Mouse (Mus musculus) embryonic facial prominence, embryonic 14.5 days (tissue): ENCODE data around the gene Ovgp1. TPM values are rescaled to one million over a fixed set of nuclear protein-coding genes. Genes with fewer than 3 reads are reported as not detected.

Experiments
- ATAC-seq: fragments of 200-750 bp; cut with Nextera tagmentation; 2 replicates; pipeline ENCODE4 v1.8.0; 2017; ENCODE audit warnings: low read depth, moderate number of reproducible peaks, moderate TSS enrichment
- DNase-seq: peaks from one replicate; pipeline ENCODE4 v3.0.0-alpha.2; 2015; ENCODE audit warnings: low spot score
- H3K27ac ChIP-seq: fragments of 300-500 bp; sonication (generic); replicated peaks from 2 replicates; pipeline ENCODE4 v1.5.1; 2014; ENCODE audit warnings: low read depth, mild to moderate bottlenecking, low read length, moderate library complexity
- H3K27me3 ChIP-seq: fragments of 300-500 bp; sonication (generic); replicated peaks from 2 replicates; pipeline ENCODE4 v1.6.1; 2014; ENCODE audit warnings: low read length; ENCODE audit not compliant: control insufficient read depth, insufficient read depth
- H3K36me3 ChIP-seq: fragments of 300-500 bp; sonication (generic); 2 replicates; pipeline ENCODE4 v1.6.1; 2014; ENCODE audit warnings: low read length, mixed read lengths; ENCODE audit not compliant: control insufficient read depth, insufficient read depth
- H3K4me1 ChIP-seq: fragments of 300-500 bp; sonication (generic); 2 replicates; pipeline ENCODE4 v1.6.1; 2014; ENCODE audit warnings: antibody characterized with exemption, low read length; ENCODE audit not compliant: control insufficient read depth, insufficient read depth
- H3K4me2 ChIP-seq: fragments of 300-500 bp; sonication (generic); 2 replicates; pipeline ENCODE4 v1.6.1; 2014; ENCODE audit warnings: low read depth, mild to moderate bottlenecking, low read length, moderate library complexity, mixed read lengths
- H3K4me3 ChIP-seq: fragments of 300-500 bp; sonication (generic); 2 replicates; pipeline ENCODE4 v1.5.1; 2014; ENCODE audit warnings: low read depth, mild to moderate bottlenecking, low read length
- H3K9ac ChIP-seq: fragments of 300-500 bp; sonication (generic); 2 replicates; pipeline ENCODE4 v1.6.1; 2014; ENCODE audit warnings: low read depth, mild to moderate bottlenecking, low read length, moderate library complexity, mixed read lengths
- H3K9me3 ChIP-seq: fragments of 300-500 bp; sonication (generic); 2 replicates; pipeline ENCODE4 v1.6.1; 2016; ENCODE audit warnings: low read length; ENCODE audit not compliant: control insufficient read depth
- WGBS: fragments of 180-500 bp; shearing (Covaris S2); extraction: QIAGEN DNeasy Blood & Tissue Kit; methylation state at CpG from one replicate; pipeline ENCODE4 v1.1.7; 2014; 5-methylcytosine and 5-hydroxymethylcytosine counted together
- polyA plus RNA-seq: library from polyadenylated mRNA; unstranded; fragments of >200 nt; fragmentation: Nextera tagmentation; extraction: Ambion mirVana; gene quantifications from 2 replicates; pipeline ENCODE4 v1.2.1, GENCODE M21; 2014

The Ovgp1 gene
- polyA plus RNA-seq: 0.75 and 1.2 TPM in 2 replicates

- Histone ChIP-seq H3K4me1 (no peaks in the 10 kb centered on the region), H3K4me2 (no peak within 1 kb of the TSS), H3K36me3 (peaks cover 26% of the 10 kb centered on the region), H3K9me3 (no peaks in the 10 kb centered on the region), H3K4me3 (no peak within 1 kb of the TSS), H3K27me3 (no peaks in the 10 kb centered on the region), H3K27ac (no peak within 1 kb of the TSS), H3K9ac (no peak within 1 kb of the TSS)
- 72% methylated on average over 3 of the region's 3 CpGs for WGBS
- DNase-seq: no peak
- no peak for ATAC-seq
Measured at GRCm38 (mm10) chr3:105973411-105973810, at the start of gene Ovgp1. Gene Ovgp1, plus strand, starts transcription at chr3:105973711.

DNA sequence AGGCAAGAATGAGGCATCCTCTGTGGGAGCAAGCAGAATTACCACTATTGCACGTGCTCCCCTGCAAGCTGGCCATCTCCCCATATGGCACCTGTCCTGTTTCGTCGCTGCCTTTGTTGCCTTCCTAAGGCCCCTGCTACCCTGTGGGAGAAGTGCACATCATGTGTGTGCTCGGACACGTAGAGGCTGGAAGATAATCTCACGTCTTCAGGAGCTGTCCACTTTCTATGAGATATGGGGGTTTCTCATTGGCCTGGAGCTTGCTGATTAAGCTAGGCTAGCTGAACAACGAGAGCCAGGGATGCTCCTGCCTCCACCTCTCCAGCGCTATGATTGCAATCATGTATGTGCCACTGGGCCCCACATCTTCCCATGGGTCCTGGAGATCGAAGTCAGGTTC lies 48.9 kb upstream of the Ovgp1 start:
- Histone ChIP-seq H3K27ac (no peak overlapping the region), H3K4me2 (no peak overlapping the region), H3K4me3 (no peak overlapping the region), H3K9me3 (no peaks in the 10 kb centered on the region), H3K27me3 (no peaks in the 10 kb centered on the region), H3K4me1 (no peaks in the 10 kb centered on the region), H3K9ac (no peak overlapping the region), H3K36me3 (no peaks in the 10 kb centered on the region)
- ATAC-seq (no peak), DNase-seq (no peak)
- 82% methylated on average over 9 of the region's 9 CpGs for WGBS

DNA sequence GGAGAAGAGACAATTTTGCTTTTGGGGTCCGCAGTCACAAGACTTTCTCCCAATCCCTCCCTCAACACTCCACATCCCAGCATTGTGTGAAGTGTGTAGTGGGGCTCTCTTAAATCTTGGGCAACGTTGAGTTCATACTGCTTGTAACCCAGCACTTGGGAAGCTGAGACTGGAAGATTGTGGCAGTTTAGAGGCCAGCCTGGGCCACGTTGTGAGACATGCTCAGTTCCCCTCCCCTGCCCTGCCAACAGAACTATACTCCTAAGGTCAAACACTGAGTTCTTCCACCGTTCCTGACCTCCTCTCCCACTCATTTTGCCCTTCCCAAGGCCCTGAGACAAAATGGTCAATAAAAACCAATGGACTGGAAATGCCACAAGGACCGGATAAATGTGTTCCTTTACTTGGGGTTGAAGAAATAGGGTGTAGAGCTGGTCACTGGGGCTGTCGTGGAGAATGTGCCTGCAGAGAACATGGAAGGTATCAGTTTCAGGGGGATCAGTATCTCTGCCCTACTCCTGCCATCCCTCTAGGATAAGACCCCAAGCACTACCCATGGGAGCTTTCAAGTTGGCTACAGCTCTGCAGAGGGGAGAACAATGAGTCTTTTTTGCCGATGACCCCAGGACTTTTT lies 45.8 kb upstream of the Ovgp1 start:
- no peak overlapping the region for H3K4me2 ChIP-seq
- DNase-seq (no peak), ATAC-seq (no peak)
- no peak overlapping the region for H3K27ac ChIP-seq
- no peaks in the 10 kb centered on the region for H3K9me3 ChIP-seq
- 78% methylated on average over 7 of the region's 7 CpGs for WGBS
- H3K27me3 ChIP-seq: no peaks in the 10 kb centered on the region
- no peaks in the 10 kb centered on the region for H3K36me3 ChIP-seq
- no peaks in the 10 kb centered on the region for H3K4me1 ChIP-seq
- H3K9ac ChIP-seq: no peak overlapping the region
- H3K4me3 ChIP-seq: no peak overlapping the region

DNA sequence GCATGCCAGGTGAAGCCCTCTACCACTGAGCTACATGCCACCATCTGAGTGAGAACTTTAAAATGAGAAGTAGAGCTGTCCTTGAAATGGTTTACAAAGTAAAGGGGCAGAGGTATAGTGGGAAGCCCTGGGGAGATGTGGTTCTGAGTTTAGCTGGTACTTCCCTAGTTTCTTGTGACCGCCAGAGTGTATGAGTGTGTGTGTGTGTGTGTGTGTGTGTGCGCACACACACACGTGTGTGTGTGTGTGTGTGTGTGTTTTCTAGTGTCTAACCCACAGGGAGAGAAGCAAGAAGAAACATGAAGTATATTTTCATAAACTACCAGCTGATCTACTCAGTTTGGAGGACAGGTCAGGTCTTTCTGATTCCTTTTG lies 45.3 kb upstream of the Ovgp1 start:
- Histone ChIP-seq H3K4me2 (no peak overlapping the region), H3K9me3 (no peaks in the 10 kb centered on the region), H3K27me3 (no peaks in the 10 kb centered on the region), H3K36me3 (no peaks in the 10 kb centered on the region), H3K4me1 (no peaks in the 10 kb centered on the region), H3K4me3 (no peak overlapping the region), H3K27ac (no peak overlapping the region), H3K9ac (no peak overlapping the region)
- DNase-seq: no peak
- 87% methylated on average over 3 of the region's 3 CpGs for WGBS
- no peak for ATAC-seq

DNA sequence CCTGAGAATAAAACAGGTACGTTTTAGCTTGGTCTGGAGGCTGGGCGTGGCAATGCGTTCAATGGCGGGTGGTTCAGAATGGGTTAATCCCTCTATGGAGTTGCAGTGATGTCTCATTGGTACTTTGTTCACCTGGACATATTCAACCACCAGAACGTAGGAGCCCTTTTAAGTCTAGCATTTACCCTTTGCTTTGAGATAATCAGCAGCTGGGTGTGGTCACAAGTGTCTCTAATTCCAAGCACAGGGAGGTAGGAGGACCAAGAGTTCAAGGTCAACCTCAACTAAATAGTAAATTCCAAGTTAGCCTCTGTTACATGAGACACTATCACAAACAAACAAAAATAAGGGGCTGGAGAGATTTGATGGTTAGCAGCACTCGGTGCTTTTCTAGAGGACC lies 44.7 kb upstream of the Ovgp1 start:
- H3K9ac ChIP-seq: no peak overlapping the region
- H3K4me1 ChIP-seq: no peaks in the 10 kb centered on the region
- WGBS: 86% methylated on average over 6 of the region's 6 CpGs
- H3K27me3 ChIP-seq: no peaks in the 10 kb centered on the region
- no peaks in the 10 kb centered on the region for H3K9me3 ChIP-seq
- DNase-seq (no peak), ATAC-seq (no peak)
- H3K27ac ChIP-seq: no peak overlapping the region
- no peak overlapping the region for H3K4me2 ChIP-seq
- no peak overlapping the region for H3K4me3 ChIP-seq
- no peaks in the 10 kb centered on the region for H3K36me3 ChIP-seq

DNA sequence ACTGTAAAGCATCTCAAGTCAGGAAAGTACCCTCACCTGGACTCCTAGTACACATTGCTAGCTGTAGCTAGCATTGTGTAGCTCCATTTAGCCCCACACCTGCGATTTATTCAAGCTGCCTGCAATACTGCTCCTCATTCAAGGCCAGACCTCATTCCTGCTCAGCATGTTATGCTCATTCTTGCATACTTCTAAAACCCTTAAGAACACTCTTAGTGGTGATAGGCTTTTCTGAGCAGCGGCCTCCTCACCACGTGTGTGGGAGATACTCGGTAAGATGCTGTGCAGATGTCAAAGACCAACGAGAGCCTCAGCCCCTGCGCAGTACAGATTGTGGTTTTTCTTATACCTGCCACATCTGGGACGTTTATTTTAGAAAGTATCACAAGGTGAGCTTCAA lies 43.7 kb upstream of the Ovgp1 start:
- Histone ChIP-seq H3K9me3 (no peaks in the 10 kb centered on the region), H3K4me3 (no peak overlapping the region), H3K36me3 (no peaks in the 10 kb centered on the region), H3K4me2 (no peak overlapping the region), H3K4me1 (no peaks in the 10 kb centered on the region), H3K27me3 (no peaks in the 10 kb centered on the region), H3K9ac (no peak overlapping the region), H3K27ac (no peak overlapping the region)
- 84% methylated on average over 7 of the region's 7 CpGs for WGBS
- ATAC-seq: no peak
- no peak for DNase-seq

DNA sequence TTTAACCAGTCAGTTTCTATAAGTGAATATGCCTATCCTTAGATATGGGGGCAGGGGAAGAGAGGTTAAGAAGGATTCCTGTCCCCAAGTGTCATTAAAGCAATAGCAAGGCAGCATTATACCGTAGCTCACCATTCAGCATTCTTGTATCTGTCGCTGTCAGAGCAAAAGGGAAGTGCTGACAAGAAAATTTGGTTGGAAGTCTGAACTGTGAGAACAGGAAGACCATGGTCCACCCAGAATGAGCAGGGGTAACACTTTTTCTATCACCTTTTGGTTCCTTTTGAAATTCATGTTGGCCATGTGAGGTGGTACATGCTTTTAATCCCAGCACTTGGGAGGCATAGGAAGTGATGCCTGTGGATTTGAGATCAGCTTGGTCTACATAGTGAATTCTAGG lies 42.4 kb upstream of the Ovgp1 start:
- H3K4me1 ChIP-seq: no peaks in the 10 kb centered on the region
- H3K36me3 ChIP-seq: no peaks in the 10 kb centered on the region
- no peak overlapping the region for H3K9ac ChIP-seq
- ATAC-seq: no peak
- no peak overlapping the region for H3K4me2 ChIP-seq
- H3K27me3 ChIP-seq: no peaks in the 10 kb centered on the region
- H3K27ac ChIP-seq: no peak overlapping the region
- DNase-seq: no peak
- H3K9me3 ChIP-seq: no peaks in the 10 kb centered on the region
- no peak overlapping the region for H3K4me3 ChIP-seq
- WGBS: 80% methylated on average over 2 of the region's 2 CpGs

GRCm38 (mm10) chr3:105932240-105933071 lies 41.1 kb upstream of the Ovgp1 start, which contains the start of gene I830077J02Rik:
Gene I830077J02Rik, minus strand, starts transcription at chr3:105932664.
- no peak within 1 kb of the TSS for H3K27ac ChIP-seq
- no peak within 1 kb of the TSS for H3K4me3 ChIP-seq
- 80% methylated on average over 8 of the region's 8 CpGs for WGBS
- DNase-seq: no peak
- H3K36me3 ChIP-seq: no peaks in the 10 kb centered on the region
- no peak within 1 kb of the TSS for H3K9ac ChIP-seq
- no peaks in the 10 kb centered on the region for H3K27me3 ChIP-seq
- no peaks in the 10 kb centered on the region for H3K4me1 ChIP-seq
- no peak for ATAC-seq
- no peaks in the 10 kb centered on the region for H3K9me3 ChIP-seq
- no peak within 1 kb of the TSS for H3K4me2 ChIP-seq

- Histone ChIP-seq H3K9me3 (no peaks in the 10 kb centered on the region), H3K4me1 (no peaks in the 10 kb centered on the region), H3K27me3 (no peaks in the 10 kb centered on the region), H3K27ac (no peak overlapping the region), H3K36me3 (no peaks in the 10 kb centered on the region), H3K4me2 (no peak overlapping the region), H3K4me3 (no peak overlapping the region), H3K9ac (no peak overlapping the region)
- ATAC-seq (no peak), DNase-seq (no peak)
- WGBS: 94% methylated on average over 6 of the region's 6 CpGs
Measured at GRCm38 (mm10) chr3:105933926-105934325, 39.6 kb upstream of the Ovgp1 start.
